Mouse (Mus musculus): ENCODE data around the gene Rpl6. TPM values are rescaled to one million over a fixed set of nuclear protein-coding genes. Genes with fewer than 3 reads are reported as not detected.
"Not testable (repeated sequence)": the region's sequence is repeated elsewhere in the genome, so short reads cannot be mapped to it uniquely, and the experiment has no call there.

Rpl6 gene
- polyA plus RNA-seq, 1 experiment: 2,082 TPM

DNA sequence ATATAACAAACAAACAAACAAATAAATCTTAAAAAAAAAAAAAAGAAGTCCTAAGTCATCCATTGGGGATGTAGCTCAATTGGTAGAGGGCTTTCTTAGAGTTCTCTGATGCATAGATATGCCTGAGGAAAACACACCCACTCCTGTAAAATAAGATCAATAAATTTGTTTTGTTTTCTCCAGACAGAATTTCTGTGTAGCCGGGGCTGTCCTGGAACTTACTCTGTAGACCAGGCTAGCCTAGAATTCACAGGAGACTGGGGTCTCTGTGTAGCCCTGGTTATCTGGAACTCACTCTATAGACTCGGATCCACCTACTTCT is 13.0 kb downstream of the Rpl6 start:
- no peak overlapping the region for H3K4me3 ChIP-seq (ENCODE audit: low read depth, low read length)
- no peaks in the 10 kb centered on the region for H3K36me3 ChIP-seq (ENCODE audit: control insufficient read depth, insufficient read depth, low read length, poor library complexity, severe bottlenecking)
- H3K9me3 ChIP-seq (replicated peaks; ENCODE audit: control insufficient read depth, insufficient read depth, low read length, poor library complexity, severe bottlenecking): no peaks in the 10 kb centered on the region
- TF ChIP-seq CTCF (IDR thresholded peaks at IDR 0.05; ENCODE audit: low read depth, low read length) (no peak), EP300 (IDR thresholded peaks at IDR 0.05; ENCODE audit: insufficient read depth, low read depth, low read length) (no peak), POLR2A (IDR thresholded peaks at IDR 0.05; ENCODE audit: insufficient read depth, low read length) (no peak)
- no peaks in the 10 kb centered on the region for H3K4me1 ChIP-seq (ENCODE audit: control insufficient read depth, insufficient read depth, low read length)
- no peaks in the 10 kb centered on the region for H3K27me3 ChIP-seq (ENCODE audit: control insufficient read depth, insufficient read depth, low read length, poor library complexity, severe bottlenecking)
- no peak overlapping the region for H3K27ac ChIP-seq (ENCODE audit: insufficient read depth, low read length)
- no peak overlapping the region for H3K9ac ChIP-seq (ENCODE audit: low read depth, poor library complexity, severe bottlenecking)

DNA sequence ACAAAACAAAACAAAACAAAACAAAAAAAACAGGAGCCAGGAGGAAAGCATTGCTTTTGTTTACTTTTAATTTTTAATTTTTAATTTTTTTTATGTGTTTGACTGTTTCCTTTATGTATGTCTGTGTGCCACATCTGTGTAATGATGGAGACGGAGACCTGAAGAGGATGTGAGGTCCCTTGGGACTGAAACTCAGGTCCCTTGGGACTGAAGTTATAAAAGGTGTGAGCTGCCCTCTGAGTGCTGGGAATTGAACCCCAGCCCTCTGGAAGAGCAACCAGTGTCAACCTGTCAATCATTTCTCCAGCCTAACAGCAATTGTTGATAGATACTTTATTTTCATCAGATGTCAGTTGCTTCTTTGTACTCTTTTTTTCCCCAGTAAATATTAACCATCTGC is 14.9 kb downstream of the Rpl6 start:
- no peak overlapping the region for H3K9ac ChIP-seq (ENCODE audit: low read depth, poor library complexity, severe bottlenecking)
- no peaks in the 10 kb centered on the region for H3K27me3 ChIP-seq (ENCODE audit: control insufficient read depth, insufficient read depth, low read length, poor library complexity, severe bottlenecking)
- no peak for TF ChIP-seq CTCF (IDR thresholded peaks at IDR 0.05; ENCODE audit: low read depth, low read length)
- H3K4me3 ChIP-seq (ENCODE audit: low read depth, low read length): no peak overlapping the region
- no peaks in the 10 kb centered on the region for H3K36me3 ChIP-seq (ENCODE audit: control insufficient read depth, insufficient read depth, low read length, poor library complexity, severe bottlenecking)
- H3K27ac ChIP-seq (ENCODE audit: insufficient read depth, low read length): no peak overlapping the region
- H3K4me1 ChIP-seq (ENCODE audit: control insufficient read depth, insufficient read depth, low read length): no peaks in the 10 kb centered on the region
- H3K9me3 ChIP-seq (replicated peaks; ENCODE audit: control insufficient read depth, insufficient read depth, low read length, poor library complexity, severe bottlenecking): no peaks in the 10 kb centered on the region

DNA sequence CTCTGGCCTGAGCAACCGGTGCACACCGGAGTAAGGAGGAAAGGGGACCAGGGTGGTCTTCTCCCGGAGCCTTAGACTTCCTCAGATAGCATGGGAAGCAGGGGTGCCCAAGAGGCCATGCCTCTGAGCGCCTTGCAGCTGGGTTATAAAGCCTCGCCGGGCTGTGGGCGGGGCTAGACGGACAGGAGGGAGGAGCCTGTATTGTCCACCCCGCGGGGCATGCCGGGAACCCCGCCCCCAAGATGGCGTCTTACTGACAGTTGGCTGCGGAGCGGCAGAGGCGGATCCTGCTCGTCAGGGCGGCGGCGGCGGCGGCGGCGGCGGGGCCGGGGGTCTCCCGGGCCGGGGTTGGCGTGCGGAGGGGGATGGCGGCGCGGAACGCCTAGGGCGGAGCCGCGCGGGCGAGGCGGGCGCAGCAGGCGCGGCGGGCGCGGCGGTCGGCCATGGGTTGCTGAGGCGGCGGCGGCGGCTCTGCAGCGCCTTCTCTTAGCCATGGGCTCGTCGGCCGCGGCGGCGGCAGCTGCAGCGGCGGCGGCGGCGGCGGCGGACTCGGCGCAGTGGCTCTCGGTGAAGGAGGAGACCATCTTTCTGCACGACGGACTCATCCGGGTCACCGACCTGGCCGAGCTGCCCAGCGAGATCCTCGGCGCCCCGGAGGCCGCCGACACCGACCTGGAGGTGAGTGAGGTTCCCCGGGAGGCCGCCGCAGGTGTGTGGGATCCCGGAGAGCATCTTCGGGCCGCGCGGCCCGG is 15.9 kb downstream of the Rpl6 start, which contains the start of gene Hectd4:
Gene Hectd4 (plus strand): TSS at position 240 of the 752 bp plus-strand sequence.
- H3K4me3 ChIP-seq (ENCODE audit: low read depth, low read length): peak within 1 kb of the TSS; percentile 87
- TF ChIP-seq CTCF (IDR thresholded peaks at IDR 0.05; ENCODE audit: low read depth, low read length) (no peak), POLR2A (IDR thresholded peaks at IDR 0.05; ENCODE audit: insufficient read depth, low read length) (peak; percentile 78), EP300 (IDR thresholded peaks at IDR 0.05; ENCODE audit: insufficient read depth, low read depth, low read length) (no peak)

DNA sequence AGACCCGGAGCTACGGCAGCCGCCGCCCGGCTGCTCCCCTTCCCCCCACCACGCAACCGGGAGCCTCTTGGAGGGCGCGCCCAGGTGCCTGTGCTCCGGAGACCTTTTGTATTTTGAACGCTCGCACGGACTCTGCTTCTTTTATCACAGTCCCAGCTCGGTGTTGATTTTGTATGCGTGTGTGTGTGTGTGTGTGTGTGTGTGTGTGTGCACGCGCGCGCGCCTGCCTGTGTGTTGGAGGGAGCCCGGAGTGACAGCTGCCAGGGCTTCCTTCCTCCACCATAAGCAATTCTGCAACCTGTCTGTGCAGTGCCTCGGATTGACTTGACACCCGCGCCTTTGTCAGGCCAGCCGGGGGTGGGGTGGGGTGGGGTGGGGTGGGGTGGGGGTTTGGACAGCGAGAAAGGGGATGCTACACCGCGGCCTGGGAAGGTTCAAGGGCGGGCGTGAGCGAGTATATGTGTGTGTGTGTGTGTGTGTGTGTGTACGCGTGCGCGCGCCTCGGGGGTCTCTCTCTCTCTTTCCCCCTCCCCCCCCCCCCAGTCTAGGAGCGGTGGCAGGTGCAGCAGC is 16.5 kb downstream of the Rpl6 start:
- Histone ChIP-seq H3K27me3 (ENCODE audit: control insufficient read depth, insufficient read depth, low read length, poor library complexity, severe bottlenecking) (no peaks in the 10 kb centered on the region), H3K4me1 (ENCODE audit: control insufficient read depth, insufficient read depth, low read length) (no peaks in the 10 kb centered on the region), H3K4me3 (ENCODE audit: low read depth, low read length) (peak overlapping the region; percentile 87), H3K36me3 (ENCODE audit: control insufficient read depth, insufficient read depth, low read length, poor library complexity, severe bottlenecking) (no peaks in the 10 kb centered on the region), H3K27ac (ENCODE audit: insufficient read depth, low read length) (no peak overlapping the region), H3K9ac (ENCODE audit: low read depth, poor library complexity, severe bottlenecking) (peak overlapping the region; percentile 93), H3K9me3 (replicated peaks; ENCODE audit: control insufficient read depth, insufficient read depth, low read length, poor library complexity, severe bottlenecking) (no peaks in the 10 kb centered on the region)
- no peak for TF ChIP-seq POLR2A (IDR thresholded peaks at IDR 0.05; ENCODE audit: insufficient read depth, low read length)
- no peak for TF ChIP-seq EP300 (IDR thresholded peaks at IDR 0.05; ENCODE audit: insufficient read depth, low read depth, low read length)
- no peak for TF ChIP-seq CTCF (IDR thresholded peaks at IDR 0.05; ENCODE audit: low read depth, low read length)

More for the DNA sequence above, 15.9 kb downstream of the Rpl6 start, which contains the start of gene Hectd4:
- H3K27me3 ChIP-seq (ENCODE audit: control insufficient read depth, insufficient read depth, low read length, poor library complexity, severe bottlenecking): no peaks in the 10 kb centered on the region
- H3K4me1 ChIP-seq (ENCODE audit: control insufficient read depth, insufficient read depth, low read length): no peaks in the 10 kb centered on the region
- H3K9me3 ChIP-seq (replicated peaks; ENCODE audit: control insufficient read depth, insufficient read depth, low read length, poor library complexity, severe bottlenecking): no peaks in the 10 kb centered on the region
- no peaks in the 10 kb centered on the region for H3K36me3 ChIP-seq (ENCODE audit: control insufficient read depth, insufficient read depth, low read length, poor library complexity, severe bottlenecking)
- H3K27ac ChIP-seq (ENCODE audit: insufficient read depth, low read length): no peak within 1 kb of the TSS
- peak within 1 kb of the TSS; percentile 93 for H3K9ac ChIP-seq (ENCODE audit: low read depth, poor library complexity, severe bottlenecking)

DNA sequence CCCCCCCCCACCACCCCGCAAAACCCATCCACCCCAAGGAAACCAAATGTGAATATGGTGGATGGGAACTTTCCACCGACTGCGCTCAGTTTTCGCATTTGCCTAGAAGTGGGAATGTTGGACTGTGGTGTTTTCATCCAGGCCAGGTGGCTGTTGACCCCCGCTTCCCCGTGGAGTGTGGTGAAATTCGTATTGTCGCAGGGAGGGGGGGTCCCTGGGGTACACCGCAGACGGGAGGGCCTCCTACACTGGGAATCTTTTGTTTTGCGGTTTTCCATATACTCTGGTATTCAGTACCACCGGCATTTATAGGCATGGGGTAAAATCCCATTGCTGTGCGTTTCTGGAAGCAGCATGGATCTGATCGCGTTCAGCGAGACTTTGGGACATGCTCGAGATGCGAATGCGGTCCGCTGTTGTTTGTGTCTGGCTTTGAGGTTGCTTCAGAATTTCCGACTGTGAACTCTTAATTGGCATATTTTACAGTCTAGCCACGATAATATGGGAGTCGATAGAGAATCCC is 17.1 kb downstream of the Rpl6 start:
- TF ChIP-seq CTCF (IDR thresholded peaks at IDR 0.05; ENCODE audit: low read depth, low read length) (no peak), POLR2A (IDR thresholded peaks at IDR 0.05; ENCODE audit: insufficient read depth, low read length) (no peak), EP300 (IDR thresholded peaks at IDR 0.05; ENCODE audit: insufficient read depth, low read depth, low read length) (no peak)
- no peak overlapping the region for H3K27ac ChIP-seq (ENCODE audit: insufficient read depth, low read length)
- H3K27me3 ChIP-seq (ENCODE audit: control insufficient read depth, insufficient read depth, low read length, poor library complexity, severe bottlenecking): no peaks in the 10 kb centered on the region
- no peaks in the 10 kb centered on the region for H3K4me1 ChIP-seq (ENCODE audit: control insufficient read depth, insufficient read depth, low read length)
- H3K9me3 ChIP-seq (replicated peaks; ENCODE audit: control insufficient read depth, insufficient read depth, low read length, poor library complexity, severe bottlenecking): no peaks in the 10 kb centered on the region
- H3K4me3 ChIP-seq (ENCODE audit: low read depth, low read length): peak overlapping the region; percentile 52
- H3K36me3 ChIP-seq (ENCODE audit: control insufficient read depth, insufficient read depth, low read length, poor library complexity, severe bottlenecking): no peaks in the 10 kb centered on the region
- peak overlapping the region; percentile 93 for H3K9ac ChIP-seq (ENCODE audit: low read depth, poor library complexity, severe bottlenecking)

DNA sequence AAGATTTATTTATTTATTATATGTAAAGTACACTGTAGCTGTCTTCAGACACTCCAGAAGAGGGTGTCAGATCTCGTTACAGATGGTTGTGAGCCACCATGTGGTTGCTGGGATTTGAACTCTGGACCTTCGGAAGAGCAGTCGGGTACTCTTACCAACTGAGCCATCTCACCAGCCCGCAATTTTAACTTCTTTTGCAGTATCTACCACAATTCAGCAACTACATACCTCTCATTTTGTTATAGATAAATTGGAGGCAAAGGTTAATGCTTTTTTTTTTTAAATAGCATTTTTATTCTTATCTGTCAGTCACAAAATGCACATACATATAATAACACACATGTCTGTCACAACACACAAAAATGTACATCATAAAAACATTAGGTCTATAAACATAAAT is 19.7 kb downstream of the Rpl6 start:
- not testable (repeated sequence) for H3K4me1 ChIP-seq (ENCODE audit: control insufficient read depth, insufficient read depth, low read length); H3K36me3 ChIP-seq (ENCODE audit: control insufficient read depth, insufficient read depth, low read length, poor library complexity, severe bottlenecking); H3K4me3 ChIP-seq (ENCODE audit: low read depth, low read length); H3K27me3 ChIP-seq (ENCODE audit: control insufficient read depth, insufficient read depth, low read length, poor library complexity, severe bottlenecking); H3K9ac ChIP-seq (ENCODE audit: low read depth, poor library complexity, severe bottlenecking); H3K9me3 ChIP-seq (replicated peaks; ENCODE audit: control insufficient read depth, insufficient read depth, low read length, poor library complexity, severe bottlenecking); H3K27ac ChIP-seq (ENCODE audit: insufficient read depth, low read length)
